Mouse (Mus musculus): Measurements from ENCODE around the gene Ndufc2. TPM values are rescaled to one million over a fixed set of nuclear protein-coding genes. Genes with fewer than 3 reads are reported as not detected.
"Not testable (repeated sequence)": the region's sequence is repeated elsewhere in the genome, so short reads cannot be mapped to it uniquely, and the experiment has no call there.

The Ndufc2 gene
- polyA plus RNA-seq, 1 experiment from 2014 or later: 701 TPM

DNA sequence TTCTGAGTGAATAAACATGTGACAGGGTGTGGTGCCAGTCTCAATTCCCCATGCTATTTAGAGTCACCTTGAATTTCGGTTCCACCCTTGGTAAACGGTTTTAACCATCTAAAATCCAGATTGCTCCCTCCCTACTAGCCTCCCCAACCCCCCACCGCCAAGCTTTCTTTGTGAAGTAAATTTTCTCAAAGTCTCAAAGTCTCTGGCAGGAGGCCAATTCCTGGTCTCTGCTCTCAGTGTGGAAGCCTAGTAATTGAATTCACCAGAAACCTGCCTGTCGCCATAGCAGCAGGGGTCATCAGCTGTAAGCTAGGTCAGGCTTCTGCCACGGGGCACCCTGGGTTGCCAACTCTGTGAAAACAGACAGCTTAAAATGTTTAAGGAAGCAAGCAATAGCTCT lies 29.9 kb downstream of the Ndufc2 start:
- H3K4me2 ChIP-seq: no peak overlapping the region
- H3K36me3 ChIP-seq: no peaks in the 10 kb centered on the region
- peaks cover 5% of the 10 kb centered on the region for H3K4me1 ChIP-seq (replicated peaks)
- H3K4me3 ChIP-seq: no peak overlapping the region
- H3K9me3 ChIP-seq (replicated peaks): no peaks in the 10 kb centered on the region
- no peak overlapping the region for H3K27ac ChIP-seq
- H3K27me3 ChIP-seq: no peaks in the 10 kb centered on the region
- 0 out of 2 replicates have a peak overlapping the region, but pooled peaks have one; percentile 28 for H3K9ac ChIP-seq
- WGBS: 8% methylated on average over 5 of the region's 5 CpGs
- ATAC-seq (replicated peaks; ENCODE audit: insufficient number of reproducible peaks, insufficient read depth, low FRiP score, low read depth): no peak

DNA sequence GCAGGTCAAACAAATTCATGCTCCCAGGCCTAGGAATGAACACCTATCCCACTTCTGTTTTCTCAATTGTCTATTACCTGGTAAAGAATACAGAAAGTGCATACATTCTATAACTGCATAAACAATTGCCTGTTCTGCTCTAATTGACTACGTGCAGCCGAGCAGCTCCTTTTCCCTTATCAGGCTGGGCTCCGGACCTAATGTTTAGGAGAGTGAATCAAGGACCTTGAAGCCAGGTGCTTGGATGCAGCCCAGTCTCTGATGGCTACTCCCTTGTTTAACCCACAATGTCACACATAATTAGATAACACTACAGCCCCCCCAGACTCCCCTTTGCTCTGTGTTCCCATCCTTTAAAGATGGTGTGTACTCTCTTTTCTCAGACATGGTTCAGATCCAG lies 33.7 kb downstream of the Ndufc2 start:
- not testable (repeated sequence) for H3K27ac ChIP-seq; H3K9ac ChIP-seq; H3K4me2 ChIP-seq; H3K4me3 ChIP-seq; H3K9me3 ChIP-seq (replicated peaks); H3K4me1 ChIP-seq (replicated peaks); H3K36me3 ChIP-seq; H3K27me3 ChIP-seq; ATAC-seq (replicated peaks; ENCODE audit: insufficient number of reproducible peaks, insufficient read depth, low FRiP score, low read depth)
- 53% methylated on average over 3 of the region's 3 CpGs for WGBS

DNA sequence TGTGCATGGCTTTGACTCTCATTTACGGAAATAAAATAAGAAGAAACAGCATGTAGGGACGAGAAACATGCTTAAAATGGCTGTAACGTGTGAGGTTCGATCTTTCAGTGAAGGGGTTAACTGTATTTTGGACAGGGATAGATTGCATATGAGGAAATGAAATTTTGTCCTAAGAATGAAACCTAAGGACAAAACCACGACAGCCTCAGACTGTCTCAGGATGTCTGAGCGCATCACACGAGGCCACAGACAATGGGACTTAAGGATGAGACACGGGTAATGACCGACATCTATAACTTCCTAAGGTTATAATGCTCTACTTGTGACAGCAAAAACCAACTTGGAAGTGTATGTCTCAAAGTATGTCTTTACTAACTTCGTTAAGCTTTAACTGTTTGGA lies 34.7 kb downstream of the Ndufc2 start:
- Histone ChIP-seq H3K36me3 (no peaks in the 10 kb centered on the region), H3K27ac (no peak overlapping the region), H3K4me2 (no peak overlapping the region), H3K27me3 (no peaks in the 10 kb centered on the region), H3K9me3 (replicated peaks) (no peaks in the 10 kb centered on the region), H3K4me1 (replicated peaks) (peaks cover 5% of the 10 kb centered on the region), H3K9ac (no peak overlapping the region), H3K4me3 (no peak overlapping the region)
- no peak for ATAC-seq (replicated peaks; ENCODE audit: insufficient number of reproducible peaks, insufficient read depth, low FRiP score, low read depth)
- 79% methylated on average over 10 of the region's 10 CpGs for WGBS

DNA sequence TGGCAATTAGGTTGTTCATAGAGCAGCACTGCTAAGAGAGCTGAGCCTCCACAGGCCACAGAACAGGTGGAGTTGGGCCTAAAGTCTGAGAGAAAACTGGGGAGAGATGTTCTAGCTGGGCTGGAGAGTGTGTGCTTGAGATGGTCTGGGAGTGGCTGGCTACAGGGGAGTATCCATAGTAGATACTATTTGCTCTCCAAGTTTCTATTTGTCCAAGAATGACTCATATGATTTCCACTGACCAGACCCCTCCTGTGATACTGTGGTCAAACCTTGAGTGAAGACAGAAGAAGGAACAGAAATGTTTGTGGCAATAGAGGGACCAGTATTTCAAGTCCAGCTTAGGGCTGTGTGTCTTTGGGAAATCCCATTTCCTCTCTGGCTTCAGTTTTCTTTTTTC lies 39.2 kb downstream of the Ndufc2 start:
- no peaks in the 10 kb centered on the region for H3K27me3 ChIP-seq
- no peak overlapping the region for H3K27ac ChIP-seq
- no peak overlapping the region for H3K9ac ChIP-seq
- ATAC-seq (replicated peaks; ENCODE audit: insufficient number of reproducible peaks, insufficient read depth, low FRiP score, low read depth): no peak
- H3K9me3 ChIP-seq (replicated peaks): no peaks in the 10 kb centered on the region
- no peaks in the 10 kb centered on the region for H3K36me3 ChIP-seq
- no peaks in the 10 kb centered on the region for H3K4me1 ChIP-seq (replicated peaks)
- no peak overlapping the region for H3K4me2 ChIP-seq
- H3K4me3 ChIP-seq: no peak overlapping the region

DNA sequence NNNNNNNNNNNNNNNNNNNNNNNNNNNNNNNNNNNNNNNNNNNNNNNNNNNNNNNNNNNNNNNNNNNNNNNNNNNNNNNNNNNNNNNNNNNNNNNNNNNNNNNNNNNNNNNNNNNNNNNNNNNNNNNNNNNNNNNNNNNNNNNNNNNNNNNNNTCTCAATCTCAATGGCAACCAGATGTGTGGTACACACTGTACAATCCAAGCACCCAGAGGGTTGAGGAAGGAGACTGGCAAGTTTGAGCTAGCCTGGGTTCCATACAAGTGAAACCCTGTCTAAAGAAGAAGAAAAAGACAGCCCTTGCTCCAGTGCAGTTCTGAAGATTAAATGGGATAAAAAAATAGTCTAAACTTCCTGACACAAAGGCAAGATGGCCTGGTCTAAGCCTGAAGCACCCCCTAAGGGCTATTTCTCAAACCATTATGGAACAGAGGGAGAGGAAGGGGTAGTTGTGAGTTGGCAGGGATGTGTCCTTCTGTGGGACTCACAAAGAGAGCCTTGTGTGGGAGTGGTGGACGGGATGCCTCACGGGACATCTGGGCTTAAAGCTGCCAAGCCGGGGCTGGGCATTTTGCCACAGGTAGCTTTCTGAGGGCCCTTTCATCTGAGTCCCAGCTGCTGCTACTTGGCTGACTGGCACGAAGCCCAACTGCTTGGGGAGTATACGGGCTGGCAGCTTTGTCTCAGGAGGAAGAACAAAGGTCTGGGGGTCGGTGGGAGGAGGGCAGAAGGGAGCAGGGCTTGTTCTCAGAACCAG lies 46.5 kb downstream of the Ndufc2 start:
- Histone ChIP-seq H3K4me2 (no peak overlapping the region), H3K4me3 (no peak overlapping the region), H3K9ac (no peak overlapping the region), H3K27me3 (no peaks in the 10 kb centered on the region), H3K27ac (peak overlapping the region; percentile 66), H3K36me3 (no peaks in the 10 kb centered on the region), H3K9me3 (replicated peaks) (no peaks in the 10 kb centered on the region), H3K4me1 (replicated peaks) (peaks cover 16% of the 10 kb centered on the region)
- WGBS: 10% methylated on average over 6 of the region's 6 CpGs
- ATAC-seq (replicated peaks; ENCODE audit: insufficient number of reproducible peaks, insufficient read depth, low FRiP score, low read depth): peak; percentile 79

DNA sequence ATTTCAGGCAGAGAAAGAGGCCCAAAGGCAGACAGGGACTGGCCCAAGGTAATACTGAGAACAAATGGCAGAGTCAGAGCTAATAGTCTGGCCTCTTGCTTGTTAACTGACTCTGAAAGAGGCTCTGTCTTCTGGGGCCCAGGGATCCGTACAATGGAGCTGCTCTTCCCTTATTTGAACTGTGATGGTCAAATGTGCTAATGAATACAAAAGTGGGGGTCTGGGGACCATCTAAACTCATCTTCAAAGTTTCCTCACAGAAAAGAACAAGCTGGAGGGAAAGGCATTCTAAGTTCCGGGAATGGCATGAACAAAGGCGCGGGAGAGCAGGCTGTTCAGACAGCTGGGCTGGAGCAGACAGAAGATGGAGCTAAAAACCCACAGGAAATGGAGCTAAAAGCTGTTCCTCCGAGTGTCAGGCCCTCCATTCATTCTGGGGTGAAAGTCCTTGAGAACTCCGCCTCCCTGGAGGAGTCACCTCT lies 47.3 kb downstream of the Ndufc2 start:
- Histone ChIP-seq H3K4me3 (no peak overlapping the region), H3K27ac (peak overlapping the region; percentile 66)

DNA sequence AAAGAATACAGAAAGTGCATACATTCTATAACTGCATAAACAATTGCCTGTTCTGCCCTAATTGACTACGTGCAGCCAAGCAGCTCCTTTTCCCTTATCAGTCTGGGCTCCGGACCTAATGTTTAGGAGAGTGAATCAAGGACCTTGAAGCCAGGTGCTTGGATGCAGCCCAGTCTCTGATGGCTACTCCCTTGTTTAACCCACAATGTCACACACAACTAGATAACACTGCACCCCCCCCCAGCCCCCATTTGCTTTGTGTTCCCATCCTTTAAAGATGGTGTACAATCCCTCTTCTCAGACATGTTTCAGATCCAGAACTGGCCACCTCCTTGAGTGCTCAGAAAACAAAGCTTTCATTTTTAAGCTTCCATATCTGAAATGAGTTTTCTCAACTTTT lies 51.2 kb downstream of the Ndufc2 start, which contains the start of gene Kctd14:
Kctd14 (plus strand) TSS at position 301 of the 400 bp plus-strand sequence.
- H3K27me3 ChIP-seq; H3K4me2 ChIP-seq; H3K36me3 ChIP-seq; H3K9ac ChIP-seq; H3K9me3 ChIP-seq (replicated peaks); H3K4me3 ChIP-seq; H3K27ac ChIP-seq; ATAC-seq (replicated peaks; ENCODE audit: insufficient number of reproducible peaks, insufficient read depth, low FRiP score, low read depth): not testable (repeated sequence)
- H3K4me1 ChIP-seq (replicated peaks): peaks cover 24% of the 10 kb centered on the region
- WGBS: 58% methylated on average over 2 of the region's 2 CpGs

More for the DNA sequence above, 47.3 kb downstream of the Ndufc2 start:
- Histone ChIP-seq H3K9me3 (replicated peaks) (no peaks in the 10 kb centered on the region), H3K4me1 (replicated peaks) (peaks cover 16% of the 10 kb centered on the region), H3K4me2 (no peak overlapping the region), H3K9ac (no peak overlapping the region), H3K36me3 (no peaks in the 10 kb centered on the region), H3K27me3 (no peaks in the 10 kb centered on the region)
- no peak for ATAC-seq (replicated peaks; ENCODE audit: insufficient number of reproducible peaks, insufficient read depth, low FRiP score, low read depth)
- 58% methylated on average over 6 of the region's 6 CpGs for WGBS

DNA sequence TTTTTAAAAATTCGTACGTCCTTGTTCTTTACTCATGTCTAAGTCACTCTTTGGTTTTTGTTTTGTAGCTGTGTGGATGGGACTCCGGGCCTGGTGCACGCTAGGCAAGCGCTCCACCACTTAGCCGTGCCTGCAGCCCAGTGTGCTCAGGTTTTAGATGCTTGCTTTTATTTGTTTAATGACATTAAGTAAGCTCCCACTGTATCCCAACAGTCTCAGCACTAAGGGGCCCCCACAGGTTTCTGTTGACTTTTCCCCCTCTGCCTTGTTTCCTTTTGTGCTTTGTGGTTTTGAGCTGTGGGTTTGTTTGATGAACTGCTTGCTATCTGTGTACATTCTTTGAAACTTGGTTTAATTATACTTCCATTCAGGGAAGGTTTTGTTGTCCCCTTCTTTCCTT lies 52.4 kb downstream of the Ndufc2 start:
- Histone ChIP-seq H3K9ac (no peak overlapping the region), H3K9me3 (replicated peaks) (no peaks in the 10 kb centered on the region), H3K36me3 (no peaks in the 10 kb centered on the region), H3K4me3 (no peak overlapping the region), H3K4me2 (no peak overlapping the region; the same call in 1 of the 2 replicates), H3K27me3 (no peaks in the 10 kb centered on the region), H3K27ac (no peak overlapping the region), H3K4me1 (replicated peaks) (peaks cover 14% of the 10 kb centered on the region)
- 80% methylated on average over 6 of the region's 6 CpGs for WGBS
- no peak for ATAC-seq (replicated peaks; ENCODE audit: insufficient number of reproducible peaks, insufficient read depth, low FRiP score, low read depth)

DNA sequence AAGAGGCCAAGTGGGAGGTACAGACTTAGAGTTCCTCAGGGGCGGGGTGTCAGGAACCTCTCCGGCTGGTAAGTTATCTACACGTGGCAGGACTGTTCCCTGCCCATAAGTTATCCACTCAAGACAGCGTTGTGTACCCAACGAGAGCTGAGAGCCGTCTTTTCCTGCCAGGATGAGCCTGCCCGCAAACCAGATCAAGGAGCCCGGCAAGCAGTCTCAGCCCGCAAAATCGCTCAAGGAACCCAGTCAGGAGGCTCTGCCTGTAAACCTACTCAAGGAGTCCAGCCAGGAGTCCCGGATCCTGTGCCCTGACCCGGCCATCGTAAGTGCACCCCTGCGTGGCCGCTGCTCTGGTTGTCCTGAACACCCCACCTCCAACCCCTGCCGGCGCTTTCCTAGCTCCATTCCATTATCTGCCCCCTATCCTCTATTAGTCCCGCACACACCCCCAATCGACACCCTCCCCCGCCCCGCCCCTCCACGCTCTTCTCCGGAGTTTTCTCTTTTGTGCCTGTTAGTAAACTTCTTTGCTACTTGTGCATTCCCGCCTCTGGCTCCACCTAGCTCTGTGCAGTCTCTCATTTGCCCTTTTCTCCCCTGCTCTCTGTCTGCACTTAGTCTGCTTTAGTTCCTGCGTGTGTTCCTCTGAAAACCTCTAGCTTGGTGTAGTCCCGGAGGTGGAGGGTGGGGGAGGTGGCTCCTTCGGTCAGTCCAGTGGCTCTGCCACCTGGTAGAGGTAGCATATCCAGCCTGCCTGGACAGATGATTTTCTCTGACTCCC lies 53.5 kb downstream of the Ndufc2 start:
- Histone ChIP-seq H3K9me3 (replicated peaks) (no peaks in the 10 kb centered on the region), H3K27ac (no peak overlapping the region), H3K27me3 (no peaks in the 10 kb centered on the region), H3K4me1 (replicated peaks) (peaks cover 9% of the 10 kb centered on the region), H3K36me3 (no peaks in the 10 kb centered on the region), H3K4me3 (peak overlapping the region; percentile 53), H3K4me2 (peak overlapping the region; percentile 96), H3K9ac (peak overlapping the region; percentile 48)
- ATAC-seq (replicated peaks; ENCODE audit: insufficient number of reproducible peaks, insufficient read depth, low FRiP score, low read depth): 0 out of 2 replicates have a peak, but pooled peaks have one; percentile 53
- 1% methylated on average over 27 of the region's 27 CpGs for WGBS

DNA sequence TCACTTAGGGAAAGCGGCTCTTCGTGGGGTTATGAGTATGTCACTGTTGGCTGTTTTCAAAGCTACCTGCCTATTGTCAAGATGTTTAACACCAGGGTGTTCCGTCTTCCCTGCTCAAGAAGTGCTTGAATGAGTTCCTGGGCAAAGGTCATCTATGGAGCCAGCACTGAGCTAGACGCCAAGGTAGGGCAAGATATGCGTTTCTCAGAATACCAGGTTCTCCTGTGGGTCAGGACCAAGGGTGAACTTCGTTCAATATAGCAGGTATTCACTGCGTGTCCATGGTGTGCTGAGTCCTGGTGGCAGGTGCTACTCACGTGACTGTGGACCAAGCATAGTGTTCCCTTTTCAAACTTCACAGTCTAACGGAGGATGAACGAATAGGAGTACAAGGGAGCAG lies 55.0 kb downstream of the Ndufc2 start:
- no peaks in the 10 kb centered on the region for H3K27me3 ChIP-seq
- no peak for ATAC-seq (replicated peaks; ENCODE audit: insufficient number of reproducible peaks, insufficient read depth, low FRiP score, low read depth)
- 89% methylated on average over 10 of the region's 10 CpGs for WGBS
- H3K4me1 ChIP-seq (replicated peaks): peaks cover 9% of the 10 kb centered on the region
- no peak overlapping the region for H3K9ac ChIP-seq
- H3K27ac ChIP-seq: no peak overlapping the region
- H3K4me3 ChIP-seq: no peak overlapping the region
- H3K4me2 ChIP-seq: no peak overlapping the region
- H3K9me3 ChIP-seq (replicated peaks): no peaks in the 10 kb centered on the region
- H3K36me3 ChIP-seq: no peaks in the 10 kb centered on the region

DNA sequence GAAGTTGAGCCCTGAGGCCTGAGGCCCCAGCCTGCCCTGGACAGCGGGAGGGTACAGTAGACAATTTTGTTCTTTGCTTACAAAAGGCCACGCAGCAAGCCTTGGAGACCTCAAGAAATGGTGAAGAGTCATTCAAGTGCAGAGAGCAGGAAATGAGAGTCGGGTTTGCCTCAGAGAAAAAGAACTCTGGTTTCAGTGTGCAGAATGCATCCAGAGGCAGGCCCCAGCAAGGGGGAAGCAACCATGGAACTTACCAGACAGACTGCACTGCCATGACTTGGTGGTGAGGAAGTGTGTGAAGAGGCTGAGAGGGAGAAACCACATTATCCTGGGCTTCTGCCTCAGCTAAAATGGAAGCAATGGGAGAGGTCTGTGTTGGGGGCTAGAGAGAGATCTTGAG lies 55.8 kb downstream of the Ndufc2 start:
- Histone ChIP-seq H3K9me3 (replicated peaks) (no peaks in the 10 kb centered on the region), H3K4me2 (no peak overlapping the region), H3K27me3 (no peaks in the 10 kb centered on the region), H3K4me1 (replicated peaks) (peaks cover 9% of the 10 kb centered on the region), H3K4me3 (no peak overlapping the region), H3K9ac (no peak overlapping the region), H3K36me3 (no peaks in the 10 kb centered on the region), H3K27ac (no peak overlapping the region)
- WGBS: 71% methylated on average over 3 of the region's 3 CpGs
- no peak for ATAC-seq (replicated peaks; ENCODE audit: insufficient number of reproducible peaks, insufficient read depth, low FRiP score, low read depth)
